Mouse (Mus musculus) WW6 (cell line): ENCODE data around the gene Olfr556.
"Not testable (repeated sequence)": the region's sequence is repeated elsewhere in the genome, so short reads cannot be mapped to it uniquely, and the experiment has no call there.

ENCODE experiments used
- DNase-seq: peaks from one replicate; pipeline ENCODE4 v3.0.0-alpha.2; 2013; ENCODE audit warnings: low read depth, low spot score

Gene Olfr556

GRCm38 (mm10) chr7:102664599-102664998 lies at the start of gene Olfr556:
Gene Olfr556, plus strand, starts transcription at chr7:102664899.
- DNase-seq, result no peak

- DNase-seq, result no peak
These were observed 46.6 kb upstream of the Olfr556 start, which contains the start of gene Olfr553 for GRCm38 (mm10) chr7:102618118-102618517. Gene Olfr553, minus strand, starts transcription at chr7:102618218.

- no peak for DNase-seq
These were observed 45.1 kb upstream of the Olfr556 start for GRCm38 (mm10) chr7:102619608-102620007.

GRCm38 (mm10) chr7:102620368-102620767 lies 44.3 kb upstream of the Olfr556 start:
- DNase-seq, result peak; percentile 16

- DNase-seq, result peak; percentile 24
These were observed 28.0 kb upstream of the Olfr556 start for GRCm38 (mm10) chr7:102636665-102637064.

- no peak for DNase-seq
These were observed 26.6 kb upstream of the Olfr556 start, which contains the start of gene Olfr554 for GRCm38 (mm10) chr7:102638132-102638531. Gene Olfr554, plus strand, starts transcription at chr7:102638432.

- DNase-seq, result not testable (repeated sequence)
These were observed 19.8 kb upstream of the Olfr556 start for GRCm38 (mm10) chr7:102644945-102645344.

GRCm38 (mm10) chr7:102658523-102658922 lies 6.2 kb upstream of the Olfr556 start, which contains the start of gene Olfr555:
Gene Olfr555, plus strand, starts transcription at chr7:102658823.
- no peak for DNase-seq

GRCm38 (mm10) chr7:102665378-102665777 lies 679 bp downstream of the Olfr556 start:
- DNase-seq, result no peak

GRCm38 (mm10) chr7:102676225-102676624 lies 11.5 kb downstream of the Olfr556 start:
- DNase-seq, result no peak

GRCm38 (mm10) chr7:102681916-102682315 lies 17.2 kb downstream of the Olfr556 start:
- DNase-seq, result no peak

GRCm38 (mm10) chr7:102686944-102687501 lies 22.3 kb downstream of the Olfr556 start, which contains the start of gene Trim68:
Gene Trim68, minus strand, starts transcription at chr7:102687327.
- peak; percentile 67 for DNase-seq

- DNase-seq, result no peak
These were observed 30.8 kb downstream of the Olfr556 start, which contains the start of gene Olfr557 for GRCm38 (mm10) chr7:102695358-102696125. Gene Olfr557, plus strand, starts transcription at chr7:102695910.

- no peak for DNase-seq
These were observed 33.8 kb downstream of the Olfr556 start for GRCm38 (mm10) chr7:102698461-102698860.

GRCm38 (mm10) chr7:102701915-102702314 lies 37.2 kb downstream of the Olfr556 start, which contains the start of gene Olfr558:
Gene Olfr558, plus strand, starts transcription at chr7:102702215.
- no peak for DNase-seq

GRCm38 (mm10) chr7:102718970-102719369 lies 54.3 kb downstream of the Olfr556 start, which contains the start of gene Olfr33:
Gene Olfr33, minus strand, starts transcription at chr7:102719070.
- no peak for DNase-seq
